Mouse (Mus musculus) left cerebral cortex, adult 9 months (tissue): ENCODE measurements around the gene Hoxd8.

ENCODE experiments used
- DNase-seq, 2 experiments: peaks; one replicate each; pipeline ENCODE4 v3.0.0; 2022; ENCODE audit warnings: low spot score in 2 of 2

The Hoxd8 gene

DNA sequence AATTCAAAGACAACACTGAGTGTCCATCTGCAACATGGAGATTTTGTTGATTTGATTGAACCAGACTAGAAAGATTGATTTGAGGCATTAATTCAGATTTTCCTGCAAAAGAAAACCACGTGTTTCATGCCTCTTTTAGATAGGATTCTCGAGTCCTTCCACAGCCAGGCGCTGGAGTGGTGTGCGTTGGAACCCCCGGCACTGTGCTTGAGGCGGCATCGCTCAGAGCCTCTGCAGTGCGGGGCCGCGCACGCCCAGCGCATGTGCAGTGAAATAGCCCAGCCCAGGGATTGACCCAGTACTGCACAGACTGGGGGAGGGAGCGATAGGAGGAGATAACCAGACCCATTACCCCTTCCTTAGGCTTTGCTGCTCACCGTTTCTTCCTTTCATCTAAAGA is 10.5 kb downstream of the Hoxd8 start:
- DNase-seq: no peak

DNA sequence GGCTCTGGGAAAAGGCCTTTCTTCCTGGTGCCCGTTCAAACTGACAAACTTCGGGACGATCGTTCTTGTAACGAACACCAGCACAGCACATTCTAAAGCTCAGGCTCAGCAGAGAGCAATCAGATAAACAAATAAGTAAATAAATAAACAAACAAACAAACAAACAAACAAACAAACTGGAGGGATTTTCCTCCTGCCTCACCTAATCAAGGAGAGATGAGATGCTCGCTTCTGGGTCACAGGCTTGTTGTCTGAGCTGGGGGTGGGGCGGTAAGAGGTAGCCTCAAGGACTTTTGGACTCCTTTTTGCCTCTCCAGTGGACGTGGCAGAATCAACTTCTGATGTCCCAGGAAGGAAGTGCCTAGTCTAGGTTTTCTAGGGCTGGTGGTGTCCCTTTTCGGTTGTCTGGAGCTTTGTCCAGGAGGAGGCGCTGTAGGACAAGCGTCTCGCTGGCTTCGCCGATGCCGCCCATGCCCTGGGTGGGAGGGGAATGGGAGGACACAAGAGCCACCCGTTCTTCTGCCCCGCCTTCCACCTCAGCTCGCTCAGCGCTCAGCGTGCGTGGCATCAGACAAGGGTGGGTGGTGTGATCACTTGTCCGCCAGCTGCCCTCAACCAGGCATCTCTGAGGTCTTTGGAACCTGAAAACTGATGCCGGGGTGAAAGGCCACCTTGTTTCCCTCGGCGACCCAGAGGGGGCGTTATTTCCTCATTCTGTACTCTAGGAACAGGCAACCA is 11.3 kb downstream of the Hoxd8 start:
- peak in 1 of 2 experiments; percentile 69 for DNase-seq

DNA sequence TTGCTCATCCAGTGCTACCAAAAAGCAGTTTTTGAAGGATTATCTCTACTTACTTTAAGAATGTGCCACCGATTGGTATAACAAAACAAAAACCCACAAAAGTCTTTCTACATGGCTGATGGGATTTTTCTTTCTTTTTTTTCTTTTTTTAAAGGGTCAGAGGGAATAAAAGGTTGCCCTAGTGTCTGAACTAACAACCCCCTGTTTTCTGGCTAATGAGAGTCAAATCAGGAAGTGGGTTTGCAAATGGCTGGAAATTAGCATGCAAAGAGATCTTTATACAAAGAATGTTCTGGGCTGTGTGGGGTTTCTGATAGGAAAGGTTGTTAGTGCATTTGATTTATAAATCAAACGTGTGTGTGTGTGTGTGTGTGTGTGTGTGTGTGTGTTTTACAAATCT is 16.0 kb downstream of the Hoxd8 start:
- DNase-seq: no peak

DNA sequence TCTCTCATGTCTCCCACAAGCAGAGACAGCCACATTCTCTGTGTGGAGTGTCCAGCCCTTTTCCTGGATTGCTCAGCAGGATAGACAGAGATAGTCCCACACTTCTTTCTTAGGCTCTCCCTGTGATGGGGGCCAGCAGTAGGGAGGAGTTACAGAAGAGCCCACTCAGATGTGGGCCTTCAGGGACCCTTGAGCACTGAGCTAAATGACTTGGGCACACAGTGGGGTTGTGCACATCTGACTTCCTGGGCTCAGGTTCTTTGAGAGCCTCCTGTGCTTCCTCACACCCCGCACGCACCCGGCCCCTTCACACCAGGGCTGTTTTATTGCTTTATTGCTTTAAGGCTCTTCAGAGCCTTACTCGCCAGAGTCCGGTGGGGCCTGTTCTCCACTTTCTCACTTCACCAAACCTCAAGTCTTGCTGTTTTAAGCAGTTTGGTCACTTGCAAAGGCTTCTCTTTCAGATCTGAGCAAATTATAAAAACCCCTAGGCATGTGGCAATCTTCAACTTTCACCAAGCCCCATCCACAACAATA is 16.6 kb downstream of the Hoxd8 start:
- no peak for DNase-seq

DNA sequence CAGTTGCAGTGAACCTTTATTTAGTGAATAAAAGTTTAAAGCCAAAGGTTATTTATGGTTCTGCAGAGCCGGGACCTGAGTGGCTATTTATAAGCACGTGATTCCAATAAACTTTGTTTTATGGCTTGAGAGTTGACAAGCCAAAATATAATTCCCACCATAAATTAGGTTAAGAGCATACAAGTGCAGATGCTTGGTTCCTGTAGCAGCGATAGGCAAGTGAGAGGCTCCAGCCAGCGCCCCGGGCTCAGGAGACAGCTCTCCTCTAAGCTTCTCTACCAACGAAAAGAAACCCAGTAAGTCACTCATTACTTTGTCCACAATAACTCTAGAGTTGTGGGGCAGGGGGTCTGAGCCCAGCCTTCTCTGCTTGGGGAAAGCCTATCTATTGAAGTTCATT is 17.5 kb downstream of the Hoxd8 start:
- DNase-seq: no peak

DNA sequence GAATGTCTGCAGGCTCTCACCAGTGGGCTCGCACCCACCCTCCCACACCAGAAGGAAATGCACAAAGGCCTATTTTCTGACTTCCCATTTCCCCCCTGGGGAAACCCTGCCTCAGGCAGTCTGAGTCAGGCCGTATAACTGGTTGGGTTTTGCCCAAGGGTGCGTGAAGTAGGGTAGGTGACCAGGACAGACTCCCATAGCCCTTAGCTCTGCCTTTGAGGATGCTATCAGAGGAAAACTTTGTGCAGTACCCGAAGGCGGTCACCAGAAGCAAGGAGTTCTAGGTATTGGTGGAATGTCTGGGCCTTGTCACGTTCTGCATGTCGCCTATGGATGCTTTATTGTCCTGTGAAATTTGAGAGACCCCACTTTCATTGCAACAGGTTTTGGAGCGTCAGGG is 18.5 kb downstream of the Hoxd8 start:
- no peak for DNase-seq

DNA sequence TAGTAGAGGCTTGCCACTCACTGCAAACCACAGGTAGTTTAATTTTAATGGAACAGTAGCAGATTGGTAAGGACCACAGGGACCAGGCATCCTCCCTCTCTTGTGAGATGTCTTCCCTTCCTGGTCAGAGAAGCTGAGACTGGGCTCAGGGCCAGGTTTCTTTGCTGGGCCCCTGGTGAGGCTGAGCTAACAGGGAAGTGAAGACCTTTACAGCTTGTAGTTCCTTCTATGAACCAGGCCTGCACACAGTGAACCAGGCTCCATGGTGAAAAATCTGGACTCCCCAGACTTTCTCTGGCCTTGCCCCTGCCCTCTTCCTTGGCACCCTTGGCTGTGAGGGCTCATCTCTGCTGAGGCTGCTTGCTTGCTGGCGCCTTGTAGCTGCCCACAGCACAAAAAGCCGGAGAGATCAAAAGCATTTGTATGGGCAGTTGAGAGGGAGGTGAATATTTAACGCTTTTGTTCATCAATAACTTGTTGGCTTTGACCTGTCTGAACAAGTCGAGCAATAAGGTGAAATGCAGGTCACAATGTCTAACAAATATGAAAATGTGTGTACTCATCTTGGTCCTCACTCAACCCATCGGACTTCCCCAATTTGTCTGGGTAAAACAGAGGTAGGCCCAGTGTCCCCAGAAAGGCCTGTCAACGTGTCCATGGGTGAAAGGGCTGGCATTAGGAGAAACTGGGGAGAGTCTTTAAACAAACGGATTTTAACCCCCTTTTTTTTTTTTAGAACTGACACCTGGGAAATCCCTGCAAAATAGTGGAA is 20.0 kb downstream of the Hoxd8 start:
- DNase-seq: no peak

DNA sequence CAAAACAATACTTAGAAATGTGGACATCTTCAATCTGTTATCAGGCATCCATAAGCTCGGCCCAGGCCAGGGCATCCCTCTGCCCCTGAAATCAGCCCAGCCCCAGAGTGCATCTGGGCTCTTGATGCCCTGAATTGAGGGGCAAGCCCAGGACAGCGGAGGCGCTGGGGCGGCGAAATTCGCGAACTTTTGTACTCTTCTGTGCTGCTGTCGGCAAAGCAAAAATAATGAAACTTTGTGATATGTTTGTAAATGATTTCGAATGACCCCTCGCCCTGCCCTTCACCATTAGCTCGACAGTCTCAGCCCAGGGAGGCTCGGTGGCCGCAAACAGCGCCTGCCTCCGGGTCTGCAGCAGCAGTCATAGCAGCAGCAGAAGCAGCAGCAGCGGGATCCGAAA is 20.8 kb downstream of the Hoxd8 start:
- DNase-seq: no peak

DNA sequence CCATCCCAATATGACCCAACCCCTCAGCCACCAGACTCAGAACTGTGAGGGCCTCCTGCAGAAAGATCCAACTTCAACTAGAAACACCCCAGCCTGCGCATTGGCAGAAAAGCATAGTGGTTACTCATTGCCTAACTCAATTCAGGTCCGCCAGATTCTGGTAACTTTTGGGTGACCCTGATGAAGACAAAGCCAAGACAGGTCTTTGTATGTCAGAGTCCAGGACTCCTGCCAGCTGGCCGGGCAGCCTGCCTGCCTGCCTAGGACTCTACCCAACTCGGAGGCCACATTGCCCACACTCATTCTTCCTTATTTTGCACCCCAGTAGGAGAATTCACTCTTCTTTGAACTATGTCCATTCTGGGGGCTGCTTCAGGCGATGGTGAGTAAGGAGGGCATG is 22.1 kb downstream of the Hoxd8 start, which contains the start of gene Gm28230:
Gene Gm28230, plus strand, starts transcription at position 178 of the 400 bp plus-strand sequence.
- DNase-seq: no peak

DNA sequence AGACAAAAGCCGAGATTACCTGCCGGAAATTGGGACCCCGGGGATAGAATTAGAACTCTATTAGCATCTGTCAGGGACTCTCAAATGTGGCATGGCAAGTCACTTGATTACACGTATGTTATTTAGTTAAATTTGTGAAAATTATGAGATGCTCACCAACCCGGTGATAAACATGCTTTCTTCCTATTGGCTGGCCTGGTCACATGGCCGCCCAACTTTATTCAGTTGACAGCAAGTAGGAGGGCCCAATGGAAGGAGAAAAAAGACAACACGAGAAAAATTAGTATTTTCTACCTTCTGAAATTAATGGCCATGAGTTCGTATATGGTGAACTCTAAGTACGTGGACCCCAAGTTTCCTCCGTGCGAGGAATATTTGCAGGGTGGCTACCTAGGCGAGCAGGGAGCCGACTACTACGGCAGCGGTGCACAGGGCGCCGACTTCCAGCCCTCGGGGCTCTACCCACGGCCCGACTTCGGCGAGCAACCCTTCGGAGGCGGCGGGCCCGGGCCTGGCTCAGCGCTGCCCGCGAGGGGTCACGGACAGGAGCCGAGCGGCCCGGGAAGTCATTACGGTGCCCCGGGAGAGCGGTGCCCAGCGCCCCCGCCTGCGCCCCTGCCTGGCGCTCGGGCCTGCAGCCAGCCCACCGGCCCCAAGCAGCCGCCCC is 22.7 kb downstream of the Hoxd8 start:
- no peak for DNase-seq

DNA sequence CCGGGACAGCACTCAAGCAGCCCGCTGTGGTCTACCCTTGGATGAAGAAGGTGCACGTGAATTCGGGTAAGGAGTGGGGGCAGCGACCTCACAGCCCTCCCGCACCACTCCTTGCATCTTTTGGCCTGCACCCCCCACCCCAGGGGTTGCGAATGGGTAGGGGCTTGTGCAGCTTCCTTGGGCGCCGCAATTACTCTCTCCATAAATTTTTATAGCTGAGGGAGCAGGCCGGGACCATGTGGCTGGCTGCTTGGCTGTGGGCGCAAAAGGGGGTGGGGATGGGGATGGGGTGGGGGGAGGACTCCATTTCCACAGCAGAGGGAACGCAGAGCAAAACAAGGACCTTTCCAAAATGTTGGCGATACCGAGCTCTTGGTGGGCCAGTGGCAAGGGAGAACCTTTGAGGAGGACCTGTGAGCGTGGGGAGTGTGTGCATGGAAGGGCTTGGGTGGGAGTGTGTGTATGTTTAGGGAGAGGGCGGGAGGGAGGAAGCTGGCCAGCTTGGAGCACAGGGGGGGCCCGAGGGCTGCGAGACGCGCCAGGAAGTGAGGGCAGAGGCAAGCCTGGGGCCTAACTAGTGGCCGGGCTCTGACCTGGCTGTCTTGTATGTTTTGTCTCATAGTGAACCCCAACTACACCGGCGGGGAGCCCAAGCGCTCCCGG is 23.4 kb downstream of the Hoxd8 start:
- no peak for DNase-seq

DNA sequence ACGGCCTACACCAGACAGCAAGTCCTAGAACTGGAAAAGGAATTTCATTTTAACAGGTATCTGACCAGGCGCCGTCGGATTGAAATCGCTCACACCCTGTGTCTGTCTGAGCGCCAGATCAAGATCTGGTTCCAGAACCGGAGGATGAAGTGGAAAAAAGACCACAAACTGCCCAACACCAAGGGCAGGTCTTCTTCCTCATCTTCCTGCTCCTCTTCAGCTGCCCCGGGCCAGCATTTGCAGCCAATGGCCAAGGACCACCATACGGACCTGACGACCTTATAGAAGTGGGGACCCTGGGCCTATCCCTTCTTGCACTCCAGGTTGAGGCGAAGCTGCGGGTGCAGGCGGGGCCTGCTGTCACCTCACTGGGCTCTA is 23.9 kb downstream of the Hoxd8 start:
- DNase-seq: no peak

DNA sequence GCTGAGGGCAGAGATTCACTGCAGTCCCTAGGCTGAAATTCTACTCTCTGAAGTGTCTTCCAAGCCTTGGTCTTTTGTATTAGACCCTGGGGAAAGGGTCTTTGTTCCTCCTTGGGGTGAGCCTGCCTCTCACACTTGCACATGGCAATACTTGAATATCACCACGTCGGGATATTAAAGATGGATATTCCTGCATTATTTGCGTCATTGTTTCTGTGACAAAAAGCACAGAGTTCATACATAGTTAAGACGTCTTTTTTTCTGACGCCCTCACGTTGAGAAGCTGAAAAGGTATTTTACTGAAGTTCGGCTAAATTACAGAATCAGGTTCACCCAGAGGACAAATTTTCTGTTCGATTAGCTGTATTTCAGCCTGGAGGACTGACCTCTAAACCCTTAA is 25.9 kb downstream of the Hoxd8 start:
- DNase-seq: no peak

DNA sequence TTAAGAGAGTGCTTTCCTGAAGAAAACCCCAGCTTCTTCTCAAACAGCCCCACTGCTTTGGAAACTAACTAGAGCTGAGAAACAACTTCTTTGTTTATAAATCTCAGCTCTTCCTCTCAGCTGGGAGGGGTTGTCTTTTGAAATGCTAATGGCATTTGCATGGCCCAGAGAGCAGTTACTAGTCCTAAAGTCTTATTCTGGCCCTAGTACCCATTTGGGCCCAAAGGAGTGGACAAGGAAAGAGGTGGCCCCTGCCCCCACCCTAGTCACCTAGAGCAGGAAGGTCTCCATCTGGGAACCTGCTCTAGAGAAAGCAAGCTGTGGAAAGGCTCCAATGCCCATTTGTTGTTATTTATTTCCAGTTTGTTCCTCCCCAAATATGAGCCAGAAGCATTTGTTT is 26.6 kb downstream of the Hoxd8 start:
- DNase-seq: no peak

DNA sequence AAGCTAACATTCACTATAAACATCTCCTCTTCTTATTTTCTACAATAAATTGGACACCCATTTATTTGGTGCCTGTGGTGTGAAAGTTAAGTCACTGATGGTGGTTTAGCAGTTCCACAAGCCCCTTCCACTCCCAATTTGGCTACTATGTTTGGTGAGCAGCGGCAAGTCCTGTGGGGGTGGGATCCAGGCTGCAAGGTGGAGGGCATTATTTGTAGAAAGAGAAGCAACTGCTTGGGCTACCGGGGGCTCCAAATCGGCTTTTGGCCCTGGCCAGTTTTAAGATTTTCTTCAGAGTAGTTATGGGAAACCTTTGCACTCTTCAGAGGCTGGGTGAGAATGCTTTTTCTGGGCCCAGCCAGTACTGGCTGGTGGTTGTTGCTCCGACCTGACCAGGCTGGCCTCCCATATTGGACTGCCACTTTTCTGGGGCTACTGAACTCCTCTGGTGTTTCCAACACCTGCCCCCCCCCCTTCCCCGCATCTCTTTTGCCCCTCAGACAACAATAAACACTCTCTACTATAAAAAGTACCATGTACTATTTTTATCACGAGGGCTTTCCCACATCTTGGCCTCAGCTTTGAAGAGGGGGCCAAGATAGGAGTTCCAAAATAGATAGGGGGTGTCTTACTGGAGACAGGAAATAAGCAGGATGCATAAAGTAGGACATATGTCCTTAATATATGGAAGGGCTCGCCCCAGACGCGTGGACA is 27.5 kb downstream of the Hoxd8 start:
- DNase-seq: no peak

DNA sequence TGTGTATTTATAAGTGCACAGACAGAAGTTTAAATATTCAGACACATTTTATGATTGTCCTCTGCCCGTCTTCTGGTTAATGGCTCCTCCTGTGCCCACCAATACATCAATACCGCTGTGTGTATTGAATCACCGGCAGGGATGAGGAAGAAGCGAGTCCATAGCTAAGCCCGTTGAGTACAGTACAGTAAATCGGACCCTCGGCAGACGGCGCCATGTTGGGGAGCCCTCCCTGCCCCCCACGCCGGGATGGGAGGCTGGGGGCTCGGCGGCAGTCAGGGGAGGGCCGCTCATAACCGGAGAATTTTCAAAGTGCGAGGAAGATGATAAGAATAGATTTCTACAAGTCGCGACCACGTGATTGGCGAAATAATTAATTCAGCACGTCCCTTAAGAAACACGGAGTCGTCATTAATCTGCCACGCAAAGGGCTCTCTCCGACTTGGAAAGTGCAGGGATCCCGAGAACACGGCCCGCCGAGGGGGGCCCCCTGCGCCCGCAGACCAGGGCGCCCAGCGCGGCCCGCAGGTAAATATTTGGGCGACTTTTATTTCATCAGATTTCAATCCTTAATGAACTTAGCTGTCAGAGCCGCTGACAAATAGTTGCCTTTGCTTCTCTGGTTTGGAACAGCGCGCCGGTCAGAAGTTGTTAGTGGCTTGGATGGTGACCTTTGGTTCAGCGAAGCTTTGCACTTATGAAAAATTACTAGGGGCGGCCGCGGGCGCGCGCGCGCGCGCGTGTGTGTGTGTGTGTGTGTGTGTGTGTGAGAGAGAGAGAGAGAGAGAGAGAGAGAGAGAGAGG is 28.3 kb downstream of the Hoxd8 start:
- no peak for DNase-seq

DNA sequence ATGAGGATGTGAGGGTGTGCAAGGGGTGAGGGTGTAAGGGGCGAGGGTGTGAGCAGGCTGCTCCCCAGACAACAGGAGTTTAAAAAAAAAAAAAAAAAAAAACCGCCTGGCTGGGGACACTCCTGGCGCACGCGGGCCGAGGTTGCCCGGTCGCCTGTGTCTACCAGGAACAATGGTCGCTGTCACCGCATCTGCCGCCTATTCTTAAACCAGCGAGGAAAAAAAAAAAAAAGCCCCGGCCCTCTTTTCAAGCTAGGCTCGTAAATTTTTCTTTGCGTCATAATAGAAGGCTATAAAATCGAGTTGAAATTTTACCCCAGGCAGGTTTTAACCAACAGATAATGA is 28.9 kb downstream of the Hoxd8 start:
- no peak for DNase-seq

DNA sequence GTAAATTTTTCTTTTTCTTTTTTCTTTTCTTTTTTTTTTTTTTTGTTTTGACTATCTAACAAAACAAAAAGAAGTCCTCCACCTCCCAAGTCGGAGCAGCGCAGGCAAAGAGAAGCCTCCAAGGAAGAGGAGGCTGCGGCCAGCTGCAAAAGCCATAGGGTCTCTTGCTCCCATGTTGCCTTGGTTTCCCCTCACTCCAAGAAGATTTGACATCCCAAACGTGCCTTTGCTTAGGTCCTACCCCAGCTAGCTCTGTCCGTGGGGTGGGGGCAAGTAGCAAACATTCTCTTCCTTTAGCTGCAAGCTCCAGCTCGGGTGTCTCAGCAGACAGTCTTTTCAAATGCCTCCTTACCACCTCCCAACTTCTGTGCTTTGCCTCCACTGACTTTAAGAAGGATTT is 29.4 kb downstream of the Hoxd8 start:
- DNase-seq: no peak

DNA sequence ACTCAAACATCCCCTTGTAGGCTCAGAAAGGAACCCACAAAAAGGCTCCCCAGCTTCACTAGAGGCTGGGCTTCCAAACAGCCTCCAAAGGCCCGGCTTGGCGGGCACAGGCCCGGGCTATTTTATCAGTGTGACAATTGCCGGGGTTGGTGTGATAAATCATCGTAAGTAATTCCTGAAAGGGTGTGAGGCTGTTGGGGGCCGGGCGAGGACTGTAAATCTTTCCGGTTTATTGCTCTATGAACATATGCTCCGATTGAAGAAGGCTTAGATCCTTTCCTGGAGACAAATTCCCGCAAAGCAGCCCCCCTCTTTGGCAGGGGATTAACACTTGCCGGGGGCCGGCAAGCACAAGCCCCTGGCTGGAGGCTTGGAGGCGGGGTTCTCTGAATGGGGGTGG is 30.0 kb downstream of the Hoxd8 start:
- DNase-seq: no peak

DNA sequence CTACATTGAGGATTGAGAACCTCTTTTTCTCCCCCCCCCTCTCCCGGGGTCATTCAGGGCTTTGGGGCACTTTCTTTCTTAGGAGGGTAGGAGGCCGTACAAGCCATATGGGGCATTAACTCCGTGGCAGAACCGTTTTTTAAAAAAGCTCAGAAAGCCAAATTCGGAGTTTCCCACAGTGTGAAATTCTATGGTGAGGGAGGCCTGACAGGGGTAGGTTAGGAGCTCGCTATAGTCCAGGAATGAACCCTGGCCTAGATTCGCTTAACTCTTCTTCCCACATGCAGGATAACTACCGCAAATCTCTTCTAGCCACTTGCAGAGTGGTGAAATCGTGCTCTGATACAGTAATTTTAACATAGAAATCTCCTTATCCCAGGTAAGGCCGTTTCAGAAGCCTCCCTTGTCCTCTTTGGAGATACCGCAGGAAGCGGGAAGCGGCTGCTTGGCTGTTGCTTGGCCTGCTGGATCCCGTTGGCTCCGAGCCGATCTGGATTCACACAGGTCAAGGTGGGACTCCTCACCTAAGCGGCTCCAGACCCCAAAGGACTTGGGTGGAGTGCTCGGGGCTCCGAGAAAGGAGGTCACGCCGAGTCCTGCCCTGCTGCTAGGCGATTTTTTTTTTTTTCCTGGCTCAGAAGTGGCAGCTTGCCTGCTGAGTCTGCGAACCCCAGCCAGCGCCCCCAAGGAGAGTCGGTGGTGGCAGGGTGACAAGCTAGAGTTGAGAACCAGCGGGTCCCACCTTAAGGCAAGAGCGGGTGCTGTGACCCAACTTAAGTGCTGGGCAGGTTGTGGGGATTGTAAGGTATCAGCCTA is 30.8 kb downstream of the Hoxd8 start:
- no peak for DNase-seq
